Mouse (Mus musculus) forebrain, embryonic 11.5 days (tissue): ENCODE data around the gene Adam12. TPM values are rescaled to one million over a fixed set of nuclear protein-coding genes. Genes with fewer than 3 reads are reported as not detected.

Experiments used
- ATAC-seq: fragments of 200-750 bp; cut with Nextera tagmentation; replicated peaks from 2 replicates; pipeline ENCODE4 v1.8.0; 2017; ENCODE audit warnings: moderate TSS enrichment; ENCODE audit not compliant: low FRiP score
- DNase-seq: peaks from one replicate; pipeline ENCODE4 v3.0.0-alpha.2; 2017; ENCODE audit warnings: low spot score
- H3K27ac ChIP-seq: fragments of 300-500 bp; sonication (generic); 2 replicates; pipeline ENCODE4 v1.5.1; 2014; ENCODE audit warnings: low read depth, low read length
- H3K27me3 ChIP-seq: fragments of 300-500 bp; sonication (generic); 2 replicates; pipeline ENCODE4 v1.6.1; 2014; ENCODE audit warnings: mild to moderate bottlenecking, low read length, mixed read lengths; ENCODE audit not compliant: control insufficient read depth, insufficient read depth
- H3K36me3 ChIP-seq: fragments of 300-500 bp; sonication (generic); 2 replicates; pipeline ENCODE4 v1.6.1; 2014; ENCODE audit warnings: mild to moderate bottlenecking, low read length, moderate library complexity, mixed read lengths; ENCODE audit not compliant: control insufficient read depth, insufficient read depth
- H3K4me1 ChIP-seq: fragments of 300-500 bp; sonication (generic); replicated peaks from 2 replicates; pipeline ENCODE4 v1.6.1; 2014; ENCODE audit warnings: low read length, mixed read lengths; ENCODE audit not compliant: control insufficient read depth, insufficient read depth
- H3K4me2 ChIP-seq: fragments of 300-500 bp; sonication (generic); 2 replicates; pipeline ENCODE4 v1.6.1; 2014; ENCODE audit warnings: low read depth, mild to moderate bottlenecking, low read length, moderate library complexity, mixed read lengths; ENCODE audit not compliant: severe bottlenecking
- H3K4me3 ChIP-seq: fragments of 300-500 bp; sonication (generic); 2 replicates; pipeline ENCODE4 v1.5.1; 2014; ENCODE audit warnings: low read depth, low read length
- H3K9ac ChIP-seq: fragments of 300-500 bp; sonication (generic); 2 replicates; pipeline ENCODE4 v1.6.1; 2014; ENCODE audit warnings: low read length
- H3K9me3 ChIP-seq: fragments of 300-500 bp; sonication (generic); 2 replicates; pipeline ENCODE4 v1.6.1; 2016; ENCODE audit warnings: low read length, mixed read lengths; ENCODE audit not compliant: control insufficient read depth
- WGBS: fragments of 180-500 bp; shearing (Covaris S2); extraction: QIAGEN DNeasy Blood & Tissue Kit; methylation state at CpG from one replicate; pipeline ENCODE4 v1.1.7; 2014; 5-methylcytosine and 5-hydroxymethylcytosine counted together
- polyA plus RNA-seq: library from polyadenylated mRNA; unstranded; fragments of >200 nt; fragmentation: Nextera tagmentation; extraction: Ambion mirVana; gene quantifications from 2 replicates; pipeline ENCODE4 v1.2.1, GENCODE M21; 2014

The Adam12 gene
- polyA plus RNA-seq, 1 experiment from 2014 or later: 1.6 TPM

GRCm38 (mm10) chr7:134009157-134009556, 222.8 kb downstream of the Adam12 start:
- ATAC-seq (no peak), DNase-seq (no peak)
- Histone ChIP-seq H3K27me3 (no peaks in the 10 kb centered on the region), H3K4me2 (no peak overlapping the region), H3K9ac (no peak overlapping the region), H3K27ac (no peak overlapping the region), H3K9me3 (no peaks in the 10 kb centered on the region), H3K4me1 (no peaks in the 10 kb centered on the region), H3K36me3 (no peaks in the 10 kb centered on the region), H3K4me3 (no peak overlapping the region)
- 89% methylated on average over 5 of the region's 5 CpGs for WGBS

GRCm38 (mm10) chr7:134007942-134008361, 224.0 kb downstream of the Adam12 start:
- ATAC-seq (no peak), DNase-seq (no peak)
- Histone ChIP-seq H3K36me3 (no peaks in the 10 kb centered on the region), H3K9me3 (no peaks in the 10 kb centered on the region), H3K27me3 (no peaks in the 10 kb centered on the region), H3K4me1 (no peaks in the 10 kb centered on the region), H3K9ac (no peak overlapping the region), H3K27ac (no peak overlapping the region), H3K4me3 (no peak overlapping the region), H3K4me2 (no peak overlapping the region)
- WGBS: 70% methylated on average over 3 of the region's 3 CpGs

GRCm38 (mm10) chr7:134001581-134001980, 230.4 kb downstream of the Adam12 start:
- Histone ChIP-seq H3K9me3 (no peaks in the 10 kb centered on the region), H3K4me3 (no peak overlapping the region), H3K27me3 (no peaks in the 10 kb centered on the region), H3K27ac (no peak overlapping the region), H3K4me1 (no peaks in the 10 kb centered on the region), H3K36me3 (no peaks in the 10 kb centered on the region), H3K4me2 (no peak overlapping the region), H3K9ac (no peak overlapping the region)
- DNase-seq: no peak
- ATAC-seq: no peak
- WGBS: 88% methylated on average over 4 of the region's 4 CpGs

GRCm38 (mm10) chr7:133990930-133991329, 241.0 kb downstream of the Adam12 start:
- Histone ChIP-seq H3K9me3 (no peaks in the 10 kb centered on the region), H3K9ac (no peak overlapping the region), H3K4me3 (no peak overlapping the region), H3K27ac (no peak overlapping the region), H3K36me3 (no peaks in the 10 kb centered on the region), H3K4me1 (no peaks in the 10 kb centered on the region), H3K27me3 (no peaks in the 10 kb centered on the region), H3K4me2 (no peak overlapping the region)
- DNase-seq: no peak
- no peak for ATAC-seq

- WGBS: 85% methylated on average over 5 of the region's 5 CpGs
- Histone ChIP-seq H3K4me2 (no peak overlapping the region), H3K9ac (no peak overlapping the region), H3K27ac (no peak overlapping the region), H3K4me1 (no peaks in the 10 kb centered on the region), H3K4me3 (no peak overlapping the region), H3K27me3 (no peaks in the 10 kb centered on the region), H3K9me3 (no peaks in the 10 kb centered on the region), H3K36me3 (no peaks in the 10 kb centered on the region)
- no peak for DNase-seq
- ATAC-seq: no peak
Measured at GRCm38 (mm10) chr7:133988356-133988755, 243.6 kb downstream of the Adam12 start.

GRCm38 (mm10) chr7:133986201-133986600, 245.7 kb downstream of the Adam12 start:
- Histone ChIP-seq H3K27ac (no peak overlapping the region), H3K4me2 (no peak overlapping the region), H3K4me1 (no peaks in the 10 kb centered on the region), H3K9ac (no peak overlapping the region), H3K36me3 (no peaks in the 10 kb centered on the region), H3K9me3 (no peaks in the 10 kb centered on the region), H3K4me3 (no peak overlapping the region), H3K27me3 (no peaks in the 10 kb centered on the region)
- 85% methylated on average over 4 of the region's 4 CpGs for WGBS
- DNase-seq: no peak
- no peak for ATAC-seq

- Histone ChIP-seq H3K36me3 (no peaks in the 10 kb centered on the region), H3K4me2 (no peak overlapping the region), H3K9ac (no peak overlapping the region), H3K27ac (no peak overlapping the region), H3K9me3 (no peaks in the 10 kb centered on the region), H3K4me3 (no peak overlapping the region), H3K27me3 (no peaks in the 10 kb centered on the region), H3K4me1 (no peaks in the 10 kb centered on the region)
- WGBS: 77% methylated on average over 1 of the region's 1 CpGs
- no peak for ATAC-seq
- DNase-seq: no peak
Measured at GRCm38 (mm10) chr7:133985648-133986047, 246.3 kb downstream of the Adam12 start.

GRCm38 (mm10) chr7:133976388-133977122, 255.4 kb downstream of the Adam12 start:
- Histone ChIP-seq H3K27ac (no peak overlapping the region), H3K4me3 (no peak overlapping the region), H3K4me2 (no peak overlapping the region), H3K36me3 (no peaks in the 10 kb centered on the region), H3K4me1 (no peaks in the 10 kb centered on the region), H3K9ac (no peak overlapping the region), H3K27me3 (no peaks in the 10 kb centered on the region), H3K9me3 (no peaks in the 10 kb centered on the region)
- WGBS: 74% methylated on average over 8 of the region's 8 CpGs
- DNase-seq (no peak), ATAC-seq (no peak)

GRCm38 (mm10) chr7:133971086-133971485, 260.9 kb downstream of the Adam12 start:
- WGBS: 88% methylated on average over 1 of the region's 1 CpGs
- Histone ChIP-seq H3K27me3 (no peaks in the 10 kb centered on the region), H3K9ac (no peak overlapping the region), H3K9me3 (no peaks in the 10 kb centered on the region), H3K4me3 (no peak overlapping the region), H3K27ac (no peak overlapping the region), H3K36me3 (no peaks in the 10 kb centered on the region), H3K4me2 (no peak overlapping the region), H3K4me1 (no peaks in the 10 kb centered on the region)
- DNase-seq (no peak), ATAC-seq (no peak)
